21 mouse cellular contexts compared by ENCODE assay signal in genomic region chr13:40737099-40737498, GRCm38 (mm10). TPM values are rescaled to one million over a fixed set of nuclear protein-coding genes. Genes with fewer than 3 reads are reported as not detected.
A peak's percentile ranks its signal among the peaks of the same experiment; 100 is the strongest.
DNase-seq lines count a peak whose midpoint lies in the region; ATAC-seq lines count a peak whose summit lies in the region.
"Had no signal": no experiment of that assay in that cellular context is flagged by ENCODE, and none has a peak within 500 bp of the region (broad histone marks: within the 10 kb centered on the region; RNA-seq: fewer than 3 reads in every experiment).

No protein-coding gene starts in this region.

- H3K4me1 ChIP-seq in kidney, embryonic 16.5 days (ENCODE audit: insufficient read depth, low read length) = peaks cover 19% of the 10 kb centered on the region; the same call in 1 of the 2 replicates
- H3K4me1 ChIP-seq in embryonic facial prominence, embryonic 15.5 days = peaks cover 46% of the 10 kb centered on the region

- peak; percentile 57 for DNase-seq in embryo, embryonic 10.5 days (ENCODE audit: low spot score)
- DNase-seq in embryo, embryonic 10 days (ENCODE audit: low spot score) = no peak
- no peak for DNase-seq in kidney, postnatal 36 days
- no peak for DNase-seq in thymus, postnatal 10 days (ENCODE audit: low spot score in 2 of 2)
- no peak for DNase-seq in cerebellum, adult 9-10 months
- DNase-seq: cerebellum, adult 11-12 months; gastrocnemius, postnatal 36 days; thymus, postnatal 4 days had no signal

- peak overlapping the region; percentile 62 for H3K9ac ChIP-seq in kidney, embryonic 16.5 days (replicated peaks; ENCODE audit: low read length)
- H3K9ac ChIP-seq in embryonic facial prominence, embryonic 15.5 days = no peak overlapping the region
- H3K9ac ChIP-seq: embryonic facial prominence, embryonic 12.5 days; heart, embryonic 15.5 days; hindbrain, embryonic 15.5 days; lung, embryonic 15.5 days; midbrain, embryonic 12.5 days; neural tube, embryonic 13.5 days; stomach, embryonic 15.5 days had no signal

- H3K27ac ChIP-seq in kidney, embryonic 16.5 days (ENCODE audit: low read length) = peak overlapping the region; percentile 82; the same call in 1 of the 2 replicates
- H3K27ac ChIP-seq in embryonic facial prominence, embryonic 15.5 days (replicated peaks) = peak overlapping the region; percentile 78
- H3K27ac ChIP-seq: heart, embryonic 15.5 days; hindbrain, embryonic 15.5 days; lung, embryonic 15.5 days; midbrain, embryonic 12.5 days; neural tube, embryonic 13.5 days; stomach, embryonic 15.5 days had no signal

- H3K4me3 ChIP-seq in kidney, embryonic 16.5 days (ENCODE audit: low read length) = peak overlapping the region; percentile 41
- peak overlapping the region; percentile 40 for H3K4me3 ChIP-seq in embryonic facial prominence, embryonic 15.5 days (replicated peaks)
- H3K4me3 ChIP-seq: heart, embryonic 15.5 days; hindbrain, embryonic 15.5 days; lung, embryonic 15.5 days; midbrain, embryonic 12.5 days had no signal

- peak overlapping the region; percentile 63 for H3K4me2 ChIP-seq in kidney, embryonic 16.5 days (replicated peaks; ENCODE audit: low read depth, low read length)
- H3K4me2 ChIP-seq in embryonic facial prominence, embryonic 15.5 days (replicated peaks) = peak overlapping the region; percentile 45
- H3K4me2 ChIP-seq: heart, embryonic 15.5 days; lung, embryonic 15.5 days; midbrain, embryonic 12.5 days had no signal

- ATAC-seq in kidney, embryonic 16.5 days (ENCODE audit: low FRiP score, low TSS enrichment) = no peak
- no peak for ATAC-seq in embryonic facial prominence, embryonic 15.5 days (ENCODE audit: insufficient number of reproducible peaks, low FRiP score, low TSS enrichment, low read depth)
- ATAC-seq in megakaryocyte progenitor cell, adult 5-6 weeks (replicated peaks; ENCODE audit: poor library complexity) = peak; percentile 75
- ATAC-seq: forebrain, embryonic 16.5 days had no signal

- H3K9me3 ChIP-seq in kidney, embryonic 16.5 days (ENCODE audit: low read length) = no peaks in the 10 kb centered on the region
- no peaks in the 10 kb centered on the region for H3K9me3 ChIP-seq in embryonic facial prominence, embryonic 15.5 days (replicated peaks)
- H3K9me3 ChIP-seq: embryonic facial prominence, embryonic 12.5 days; heart, embryonic 15.5 days; hindbrain, embryonic 15.5 days; lung, embryonic 15.5 days; midbrain, embryonic 12.5 days; neural tube, embryonic 13.5 days; stomach, embryonic 15.5 days had no signal

- H3K36me3 ChIP-seq in kidney, embryonic 16.5 days (ENCODE audit: insufficient read depth, low read length) = no peaks in the 10 kb centered on the region
- no peaks in the 10 kb centered on the region for H3K36me3 ChIP-seq in embryonic facial prominence, embryonic 15.5 days
- H3K36me3 ChIP-seq: embryonic facial prominence, embryonic 12.5 days; heart, embryonic 15.5 days; hindbrain, embryonic 15.5 days; lung, embryonic 15.5 days; midbrain, embryonic 12.5 days; neural tube, embryonic 13.5 days; stomach, embryonic 15.5 days had no signal

- H3K27me3 ChIP-seq in kidney, embryonic 16.5 days (ENCODE audit: insufficient read depth, low read length) = peaks cover 98% of the 10 kb centered on the region
- H3K27me3 ChIP-seq in embryonic facial prominence, embryonic 15.5 days = peaks cover 86% of the 10 kb centered on the region
- H3K27me3 ChIP-seq: CH12.LX had no signal

- 12% methylated on average over 15 of the region's 15 CpGs for WGBS in kidney, embryonic 16.5 days
- 26% methylated on average over 15 of the region's 15 CpGs for WGBS in embryonic facial prominence, embryonic 15.5 days

RNA-seq across cellular contexts. Expression of gene Tfap2a, which starts 1.1 kb away (rescaled TPM):
- polyA plus RNA-seq in kidney, embryonic 16.5 days (2015; fragmentation: Nextera tagmentation; extraction: Ambion mirVana) = 2.4 and 3.2 TPM in 2 replicates
- 13.4 and 15.4 TPM in 2 replicates for polyA plus RNA-seq in embryonic facial prominence, embryonic 15.5 days (2015; fragmentation: Nextera tagmentation; extraction: Ambion mirVana)
- 0.07 and 0.22 TPM in 2 replicates for total RNA-seq in megakaryocyte progenitor cell, adult 5-6 weeks (2015)
- total RNA-seq in megakaryocyte progenitor cell, adult 5-6 weeks (2017) = not detected in 2 replicates
- total RNA-seq: CH12.LX; gastrocnemius, postnatal 36 days; liver, adult 2 months had no signal
